Mouse (Mus musculus) MEL (cell line): ENCODE data around the gene Utp20. TPM values are rescaled to one million over a fixed set of nuclear protein-coding genes. Genes with fewer than 3 reads are reported as not detected.

Experiments
- DNase-seq: peaks from one replicate; pipeline ENCODE4 v3.0.0; 2011; ENCODE audit warnings: low read depth, low spot score
- H3K27ac ChIP-seq: 2 replicates; pipeline ENCODE4 v1.5.1; 2012; ENCODE audit warnings: low read depth, mild to moderate bottlenecking, control low read depth, low read length, moderate library complexity; ENCODE audit not compliant: control insufficient read depth
- H3K27me3 ChIP-seq, 2 experiments: fragments of 150-350 bp in 1 of 2; sonication (generic) in 1 of 2; 2 replicates each; pipeline ENCODE4 v1.6.1; 2012; ENCODE audit warnings: low read length in 2 of 2, mild to moderate bottlenecking in 2 of 2, improper control_type of control experiment in 1 of 2, moderate library complexity in 1 of 2; ENCODE audit not compliant: insufficient read depth in 2 of 2, control insufficient read depth in 1 of 2
- H3K36me3 ChIP-seq, 2 experiments: 2 replicates each; pipeline ENCODE4 v1.6.1; 2012 to 2014; ENCODE audit warnings: low read length in 2 of 2, improper control_type of control experiment in 1 of 2, inconsistent platforms in 1 of 2, mild to moderate bottlenecking in 1 of 2; ENCODE audit not compliant: insufficient read depth in 2 of 2, control insufficient read depth in 1 of 2
- H3K4me1 ChIP-seq, 2 experiments: fragments of 150-350 bp in 1 of 2; sonication (generic) in 1 of 2; 2 replicates each; pipeline ENCODE4 v1.6.1; 2012; ENCODE audit warnings: low read length in 2 of 2, improper control_type of control experiment in 1 of 2, mild to moderate bottlenecking in 1 of 2; ENCODE audit not compliant: insufficient read depth in 2 of 2, control insufficient read depth in 1 of 2
- H3K4me3 ChIP-seq, 2 experiments: fragments of 150-350 bp in 1 of 2; sonication (generic) in 1 of 2; 2 replicates each; pipeline ENCODE4 v1.5.1; 2012; ENCODE audit warnings: low read depth in 2 of 2, low read length in 2 of 2, mild to moderate bottlenecking in 2 of 2, moderate library complexity in 2 of 2, control low read depth in 1 of 2, improper control_type of control experiment in 1 of 2; ENCODE audit not compliant: control insufficient read depth in 1 of 2, insufficient read depth in 1 of 2
- H3K79me2 ChIP-seq: 2 replicates; pipeline ENCODE4 v1.6.1; 2012; ENCODE audit warnings: mild to moderate bottlenecking, low read length, moderate library complexity; ENCODE audit not compliant: control insufficient read depth, poor library complexity, insufficient read depth
- H3K9ac ChIP-seq: 2 replicates; pipeline ENCODE4 v1.6.1; 2012; ENCODE audit warnings: low read depth, mild to moderate bottlenecking, control low read depth, low read length, moderate library complexity; ENCODE audit not compliant: control insufficient read depth, poor library complexity, severe bottlenecking
- H3K9me3 ChIP-seq: fragments of 150-350 bp; sonication (generic); replicated peaks from 2 replicates; pipeline ENCODE4 v1.6.1; 2012; ENCODE audit warnings: mild to moderate bottlenecking, low read length, improper control_type of control experiment, moderate library complexity; ENCODE audit not compliant: insufficient read depth
- BHLHE40 ChIP-seq: IDR thresholded peaks from 2 replicates; pipeline ENCODE4 v1.6.1; 2012; ENCODE audit warnings: low read depth, mild to moderate bottlenecking, inconsistent platforms, low read length, improper control_type of control experiment, borderline replicate concordance
- CHD1 ChIP-seq: IDR thresholded peaks from 2 replicates; pipeline ENCODE4 v1.6.1; 2012; ENCODE audit warnings: low read depth, mild to moderate bottlenecking, inconsistent platforms, low read length, improper control_type of control experiment
- CTCF ChIP-seq, 3 experiments: IDR thresholded peaks in 2 of 3; conservative IDR thresholded peaks in 1 of 3; 2 replicates each; pipeline ENCODE4 v1.5.1; 2011 to 2012; ENCODE audit warnings: low read length in 3 of 3, low read depth in 2 of 3, mild to moderate bottlenecking in 2 of 3, improper control_type of control experiment in 1 of 3, inconsistent platforms in 1 of 3, mixed read lengths in 1 of 3, moderate library complexity in 1 of 3; ENCODE audit not compliant: control insufficient read depth in 1 of 3, insufficient read depth in 1 of 3, poor library complexity in 1 of 3, severe bottlenecking in 1 of 3
- E2F4 ChIP-seq: IDR thresholded peaks from 2 replicates; pipeline ENCODE4 v1.6.1; 2011; ENCODE audit warnings: low read depth, low read length, improper control_type of control experiment, borderline replicate concordance
- ELF1 ChIP-seq: IDR thresholded peaks from 2 replicates; pipeline ENCODE4 v1.6.1; 2014; ENCODE audit warnings: low read depth, mild to moderate bottlenecking, inconsistent platforms, low read length, improper control_type of control experiment, moderate library complexity
- ETS1 ChIP-seq: IDR thresholded peaks from 2 replicates; pipeline ENCODE4 v1.6.1; 2012; ENCODE audit warnings: low read depth, mild to moderate bottlenecking, inconsistent platforms, low read length, improper control_type of control experiment, moderate library complexity
- MAFK ChIP-seq: IDR thresholded peaks from 2 replicates; pipeline ENCODE4 v1.6.1; 2011; ENCODE audit warnings: low read depth, mild to moderate bottlenecking, low read length, improper control_type of control experiment, borderline replicate concordance
- MAX ChIP-seq: IDR thresholded peaks from 2 replicates; pipeline ENCODE4 v1.6.1; 2011; ENCODE audit warnings: low read length, improper control_type of control experiment
- MAZ ChIP-seq: IDR thresholded peaks from 2 replicates; pipeline ENCODE4 v1.6.1; 2012; ENCODE audit warnings: low read depth, mild to moderate bottlenecking, inconsistent platforms, low read length, improper control_type of control experiment
- MEF2A ChIP-seq: IDR thresholded peaks from 2 replicates; pipeline ENCODE4 v1.6.1; 2014; ENCODE audit warnings: low read depth, mild to moderate bottlenecking, inconsistent platforms, low read length, improper control_type of control experiment; ENCODE audit not compliant: poor library complexity, insufficient replicate concordance, severe bottlenecking; ENCODE audit errors: extremely low read depth
- MXI1 ChIP-seq: IDR thresholded peaks from 2 replicates; pipeline ENCODE4 v1.6.1; 2011; ENCODE audit warnings: mild to moderate bottlenecking, low read depth, low read length, improper control_type of control experiment
- MYC ChIP-seq: IDR thresholded peaks from 2 replicates; pipeline ENCODE4 v1.6.1; 2011; ENCODE audit warnings: low read depth, mild to moderate bottlenecking, low read length, improper control_type of control experiment, moderate library complexity
- NRF1 ChIP-seq: IDR thresholded peaks from 2 replicates; pipeline ENCODE4 v1.6.1; 2014; ENCODE audit warnings: low read depth, mild to moderate bottlenecking, inconsistent platforms, low read length, improper control_type of control experiment, moderate library complexity; ENCODE audit not compliant: poor library complexity, insufficient read depth, severe bottlenecking
- POLR2AphosphoS2 ChIP-seq: IDR thresholded peaks from 2 replicates; pipeline ENCODE4 v1.6.1; 2011; ENCODE audit warnings: low read length, improper control_type of control experiment
- RAD21 ChIP-seq: IDR thresholded peaks from 2 replicates; pipeline ENCODE4 v1.6.1; 2011; ENCODE audit warnings: mild to moderate bottlenecking, low read depth, low read length, improper control_type of control experiment
- SMC3 ChIP-seq: IDR thresholded peaks from 2 replicates; pipeline ENCODE4 v1.6.1; 2011; ENCODE audit warnings: low read depth, low read length, improper control_type of control experiment
- TCF12 ChIP-seq: IDR thresholded peaks from 2 replicates; pipeline ENCODE4 v1.6.1; 2014; ENCODE audit warnings: low read depth, mild to moderate bottlenecking, inconsistent platforms, low read length, improper control_type of control experiment, moderate library complexity
- USF1 ChIP-seq: IDR thresholded peaks from 2 replicates; pipeline ENCODE4 v1.6.1; 2014; ENCODE audit warnings: low read depth, mild to moderate bottlenecking, inconsistent platforms, low read length, improper control_type of control experiment, moderate library complexity
- USF2 ChIP-seq, 2 experiments: IDR thresholded peaks; 2 replicates each; pipeline ENCODE4 v1.6.1; 2011 to 2012; ENCODE audit warnings: improper control_type of control experiment in 2 of 2, low read length in 2 of 2, borderline replicate concordance in 1 of 2, inconsistent platforms in 1 of 2, low read depth in 1 of 2, mild to moderate bottlenecking in 1 of 2; ENCODE audit not compliant: insufficient read depth in 1 of 2
- ZNF384 ChIP-seq: IDR thresholded peaks from 2 replicates; pipeline ENCODE4 v1.6.1; 2012; ENCODE audit warnings: low read depth, mild to moderate bottlenecking, inconsistent platforms, low read length, improper control_type of control experiment
- polyA plus RNA-seq, 2 experiments: library from polyadenylated mRNA; stranded (reverse) in 1 of 2; unstranded in 1 of 2; fragments of >175 nt in 1 of 2; fragments of >200 nt in 1 of 2; gene quantifications; 2 replicates each; pipeline versions ENCODE4 v1.2.1 to v1.2.4; 2012; ENCODE audit warnings: low replicate concordance in 2 of 2, low read depth in 1 of 2; ENCODE audit not compliant: insufficient read length in 2 of 2, insufficient read depth in 1 of 2, missing spikeins in 1 of 2
- total RNA-seq: library from RNA; depleted of rRNA; stranded (reverse); fragments of 300-350 nt; gene quantifications from 2 replicates; pipeline ENCODE4 v1.2.3, GENCODE M21; 2012

Gene Utp20
- total and polyA plus RNA-seq, 3 experiments: 56.5 to 138 (median 62.8) TPM

DNA sequence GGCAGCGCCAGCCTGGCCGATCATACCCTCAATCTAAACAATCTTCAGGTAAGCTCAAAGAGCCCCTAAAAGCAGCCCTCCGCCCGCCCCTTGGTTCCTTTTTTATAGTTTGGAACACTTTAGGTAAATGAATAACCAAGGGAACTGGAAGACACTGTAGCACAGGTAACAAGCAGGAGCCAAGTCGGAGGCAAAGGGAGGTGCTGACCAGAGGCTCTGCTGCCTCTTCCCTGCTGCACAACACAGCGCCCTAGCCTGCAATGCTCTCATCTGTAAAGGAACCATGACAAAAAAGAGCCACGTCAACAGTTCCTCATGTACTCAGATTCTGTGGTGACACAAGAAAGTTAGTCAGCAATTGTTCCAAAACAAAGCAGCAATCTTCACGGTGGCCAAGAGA is 32.0 kb downstream of the Utp20 start:
- H3K36me3 ChIP-seq: peaks cover 0 to 8% of the 10 kb centered on the region in 2 experiments; a peak in 3 of 4 replicates
- no peak for DNase-seq
- H3K27me3 ChIP-seq: no peaks in the 10 kb centered on the region
- no peaks in the 10 kb centered on the region for H3K4me1 ChIP-seq
- H3K4me3 ChIP-seq: no peak overlapping the region
- no peaks in the 10 kb centered on the region for H3K9me3 ChIP-seq
- H3K9ac ChIP-seq: no peak overlapping the region
- H3K79me2 ChIP-seq: no peaks in the 10 kb centered on the region
- TF ChIP-seq MAZ (no peak), NRF1 (no peak)
- no peak overlapping the region for H3K27ac ChIP-seq

GRCm38 (mm10) chr10:88793671-88794070 is 32.9 kb downstream of the Utp20 start:
- H3K9ac ChIP-seq: no peak overlapping the region
- no peak overlapping the region for H3K27ac ChIP-seq
- no peaks in the 10 kb centered on the region for H3K27me3 ChIP-seq
- peaks cover 0 to 3% of the 10 kb centered on the region in 2 experiments; a peak in 2 of 4 replicates for H3K4me1 ChIP-seq
- H3K9me3 ChIP-seq: no peaks in the 10 kb centered on the region
- H3K79me2 ChIP-seq: no peaks in the 10 kb centered on the region
- no peak overlapping the region for H3K4me3 ChIP-seq
- DNase-seq: no peak
- peaks cover 0 to 8% of the 10 kb centered on the region in 2 experiments; a peak in 3 of 4 replicates for H3K36me3 ChIP-seq
- TF ChIP-seq E2F4 (no peak), MEF2A (no peak), MAX (no peak), MYC (no peak), USF2 (IDR thresholded peaks at IDR 0.05; ENCODE audit: borderline replicate concordance in 1 of 2, insufficient read depth in 1 of 2, low read depth in 1 of 2, low read length in 2 of 2) (no peak), SMC3 (no peak), POLR2AphosphoS2 (no peak), MAZ (no peak), NRF1 (no peak)

DNA sequence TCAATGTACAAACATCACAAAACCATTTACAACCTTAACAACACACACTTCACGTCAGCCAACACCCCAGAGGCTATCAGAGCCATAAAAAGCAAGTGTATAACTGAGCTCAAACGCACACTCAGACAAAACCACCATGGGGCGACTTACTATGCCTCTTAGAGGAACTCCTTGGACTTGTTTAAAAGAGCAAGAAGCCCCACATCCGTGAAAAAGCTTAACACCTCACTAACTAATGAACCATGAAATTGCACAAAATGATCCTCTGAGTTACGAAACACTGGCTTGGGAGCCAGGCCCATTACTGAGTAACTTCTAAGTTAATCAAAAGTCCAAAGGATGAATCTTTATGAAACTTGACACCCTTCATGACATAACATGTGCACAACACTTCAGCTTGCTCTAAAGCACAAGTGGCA is 42.1 kb downstream of the Utp20 start:
- Histone ChIP-seq H3K9me3 (no peaks in the 10 kb centered on the region), H3K79me2 (no peaks in the 10 kb centered on the region; the same call in 1 of the 2 replicates), H3K27me3 (no peaks in the 10 kb centered on the region), H3K9ac (no peak overlapping the region), H3K4me1 (peaks cover 0 to 3% of the 10 kb centered on the region in 2 experiments; a peak in 2 of 4 replicates), H3K4me3 (no peak overlapping the region), H3K27ac (no peak overlapping the region), H3K36me3 (peaks cover 0 to 12% of the 10 kb centered on the region in 2 experiments; a peak in 3 of 4 replicates)
- TF ChIP-seq NRF1 (no peak), MYC (no peak), ETS1 (no peak), TCF12 (no peak), RAD21 (no peak), USF1 (no peak), MXI1 (no peak), CHD1 (no peak), ZNF384 (no peak), E2F4 (no peak), ELF1 (no peak), CTCF (IDR thresholded peaks at IDR 0.05 in 2 of 3, conservative IDR thresholded peaks at IDR 0.05 in 1 of 3; ENCODE audit: control insufficient read depth in 1 of 3, insufficient read depth in 1 of 3, low read depth in 2 of 3, low read length in 3 of 3, poor library complexity in 1 of 3, severe bottlenecking in 1 of 3) (no peak), BHLHE40 (no peak), MAFK (no peak), MAZ (no peak)
- DNase-seq: no peak
